8 mouse cellular contexts compared by ENCODE assay signal in the genomic region with DNA sequence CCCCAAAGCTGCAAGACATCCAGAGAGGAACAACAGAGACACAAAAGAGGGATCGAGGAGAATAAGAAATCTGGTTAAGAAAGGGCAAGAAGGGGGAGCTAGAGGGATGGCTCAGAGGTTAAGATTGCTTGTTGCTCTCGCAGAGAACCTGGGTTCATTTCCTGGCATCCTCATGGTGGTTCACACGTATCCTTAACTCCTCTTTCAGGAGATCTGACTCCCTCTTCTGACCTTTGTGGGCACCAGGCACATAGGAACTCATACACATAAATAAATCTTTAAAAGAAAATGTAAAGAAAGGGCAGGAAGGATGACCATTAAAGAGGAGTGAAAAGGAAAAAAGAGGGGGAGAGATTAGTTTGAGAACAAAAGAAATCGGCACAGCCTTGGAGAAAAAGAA. TPM values are rescaled to one million over a fixed set of nuclear protein-coding genes. Genes with fewer than 3 reads are reported as not detected.
A peak's percentile ranks its signal among the peaks of the same experiment; 100 is the strongest.
DNase-seq lines count a peak whose midpoint lies in the region; ATAC-seq and TF ChIP-seq lines count a peak whose summit lies in the region.

No protein-coding gene starts in this region.

- no peak overlapping the region; the same call in 1 of the 2 replicates for H3K4me3 ChIP-seq in kidney, embryonic 16.5 days (ENCODE audit: low read length)
- no peak overlapping the region for H3K4me3 ChIP-seq in embryonic facial prominence, embryonic 11.5 days (ENCODE audit: low read depth, low read length)
- peak overlapping the region; percentile 38; the same call in 1 of the 2 replicates for H3K4me3 ChIP-seq in hindbrain, embryonic 16.5 days (ENCODE audit: low read length)
- no peak overlapping the region for H3K4me3 ChIP-seq in myocyte

- H3K27ac ChIP-seq in kidney, embryonic 16.5 days (ENCODE audit: low read length): peak overlapping the region; percentile 60; the same call in 1 of the 2 replicates
- no peak overlapping the region for H3K27ac ChIP-seq in embryonic facial prominence, embryonic 11.5 days (replicated peaks; ENCODE audit: low read depth, low read length)
- H3K27ac ChIP-seq in hindbrain, embryonic 16.5 days (ENCODE audit: low read depth, low read length): no peak overlapping the region

- H3K79me2 ChIP-seq in myocyte (ENCODE audit: control insufficient read depth, insufficient read depth): no peaks in the 10 kb centered on the region

- WGBS in kidney, embryonic 16.5 days: 12% methylated on average over 4 of the region's 4 CpGs
- WGBS in embryonic facial prominence, embryonic 11.5 days: 9% methylated on average over 4 of the region's 4 CpGs
- 7% methylated on average over 4 of the region's 4 CpGs for WGBS in hindbrain, embryonic 16.5 days

- no peak for ATAC-seq in kidney, embryonic 16.5 days (ENCODE audit: low FRiP score, low TSS enrichment)
- 0 out of 2 replicates have a peak, but pooled peaks have one; percentile 17 for ATAC-seq in embryonic facial prominence, embryonic 11.5 days (replicated peaks; ENCODE audit: insufficient number of reproducible peaks, low FRiP score, low TSS enrichment, low read depth)
- ATAC-seq in hindbrain, embryonic 16.5 days: no peak

- 0 out of 2 replicates have a peak overlapping the region, but pooled peaks have one; percentile 53 for H3K9ac ChIP-seq in kidney, embryonic 16.5 days (replicated peaks; ENCODE audit: low read length)
- H3K9ac ChIP-seq in embryonic facial prominence, embryonic 11.5 days (replicated peaks; ENCODE audit: low read length): peak overlapping the region; percentile 59; the same call in 1 of the 2 replicates
- peak overlapping the region; percentile 35; the same call in 1 of the 2 replicates for H3K9ac ChIP-seq in hindbrain, embryonic 16.5 days (ENCODE audit: low read depth, low read length)

- no peaks in the 10 kb centered on the region for H3K9me3 ChIP-seq in kidney, embryonic 16.5 days (ENCODE audit: low read length)
- H3K9me3 ChIP-seq in embryonic facial prominence, embryonic 11.5 days (replicated peaks; ENCODE audit: control insufficient read depth, low read length): no peaks in the 10 kb centered on the region
- no peaks in the 10 kb centered on the region for H3K9me3 ChIP-seq in hindbrain, embryonic 16.5 days (ENCODE audit: control insufficient read depth, low read length)

- H3K4me1 ChIP-seq in kidney, embryonic 16.5 days (ENCODE audit: insufficient read depth, low read length): peaks cover 12% of the 10 kb centered on the region
- no peaks in the 10 kb centered on the region for H3K4me1 ChIP-seq in embryonic facial prominence, embryonic 11.5 days (ENCODE audit: control insufficient read depth, insufficient read depth, low read length)
- no peaks in the 10 kb centered on the region for H3K4me1 ChIP-seq in hindbrain, embryonic 16.5 days (ENCODE audit: control insufficient read depth, insufficient read depth, low read depth, low read length)

- H3ac ChIP-seq in myocyte (ENCODE audit: control insufficient read depth, insufficient read length): no peak overlapping the region

- H3K4me2 ChIP-seq in kidney, embryonic 16.5 days (replicated peaks; ENCODE audit: low read depth, low read length): peak overlapping the region; percentile 50
- H3K4me2 ChIP-seq in embryonic facial prominence, embryonic 11.5 days (ENCODE audit: low read depth, low read length): no peak overlapping the region
- peak overlapping the region; percentile 53 for H3K4me2 ChIP-seq in hindbrain, embryonic 16.5 days (ENCODE audit: low read length)
- peak overlapping the region; percentile 48 for H3K4me2 ChIP-seq in myocyte (ENCODE audit: low read depth)

- no peak for DNase-seq in kidney, postnatal 25 days
- DNase-seq in embryonic facial prominence, embryonic 11.5 days (ENCODE audit: low spot score): no peak
- no peak for DNase-seq in thymus, postnatal 0 days (ENCODE audit: low spot score)
- no peak for DNase-seq in layer of hippocampus, adult 18-20 months (ENCODE audit: low spot score in 2 of 2)
- no peak for DNase-seq in left cerebral cortex, adult 9 months (ENCODE audit: low spot score in 2 of 2)

- no peak for TF ChIP-seq POLR2A in myocyte (IDR thresholded peaks at IDR 0.05; ENCODE audit: insufficient read length, low read depth)

- no peaks in the 10 kb centered on the region for H3K27me3 ChIP-seq in kidney, embryonic 16.5 days (ENCODE audit: insufficient read depth, low read length)
- no peaks in the 10 kb centered on the region for H3K27me3 ChIP-seq in embryonic facial prominence, embryonic 11.5 days (ENCODE audit: control insufficient read depth, insufficient read depth, low read length)
- H3K27me3 ChIP-seq in hindbrain, embryonic 16.5 days (replicated peaks; ENCODE audit: control insufficient read depth, insufficient read depth, low read length): no peaks in the 10 kb centered on the region
- H3K27me3 ChIP-seq in myocyte (ENCODE audit: control insufficient read depth, insufficient read depth, insufficient read length): no peaks in the 10 kb centered on the region

- H3K36me3 ChIP-seq in kidney, embryonic 16.5 days (ENCODE audit: insufficient read depth, low read length): no peaks in the 10 kb centered on the region
- H3K36me3 ChIP-seq in embryonic facial prominence, embryonic 11.5 days (replicated peaks; ENCODE audit: control insufficient read depth, insufficient read depth, low read depth, low read length): no peaks in the 10 kb centered on the region
- no peaks in the 10 kb centered on the region for H3K36me3 ChIP-seq in hindbrain, embryonic 16.5 days (ENCODE audit: control insufficient read depth, insufficient read depth, low read length)
- H3K36me3 ChIP-seq in myocyte (ENCODE audit: control insufficient read depth, insufficient read depth): no peaks in the 10 kb centered on the region

TF ChIP-seq in myocyte, 11 proteins besides CTCF, POLR2A, EP300 and RAD21:
- TF ChIP-seq USF1 (IDR thresholded peaks at IDR 0.05; ENCODE audit: low read depth): no peak
- no peak for TF ChIP-seq MYOD1 (IDR thresholded peaks at IDR 0.05; ENCODE audit: control insufficient read depth in 1 of 3, insufficient read length in 2 of 3, low read depth in 2 of 3)
- TF ChIP-seq CEBPB (IDR thresholded peaks at IDR 0.05; ENCODE audit: insufficient read depth, poor library complexity, severe bottlenecking): no peak
- TF ChIP-seq MYOG (IDR thresholded peaks at IDR 0.05; ENCODE audit: control insufficient read depth in 1 of 3, insufficient read depth in 1 of 3, insufficient read length in 2 of 3, low read depth in 2 of 3): no peak
- no peak for TF ChIP-seq POLR2AphosphoS2 (IDR thresholded peaks at IDR 0.05; ENCODE audit: insufficient read length, low read depth)
- no peak for TF ChIP-seq TCF12 (IDR thresholded peaks at IDR 0.05; ENCODE audit: insufficient read depth, poor library complexity, severe bottlenecking)
- no peak for TF ChIP-seq SRF (IDR thresholded peaks at IDR 0.05; ENCODE audit: control insufficient read depth, insufficient read length, low read depth)
- TF ChIP-seq REST (IDR thresholded peaks at IDR 0.05; ENCODE audit: insufficient read depth, insufficient read length): no peak
- TF ChIP-seq TCF3 (IDR thresholded peaks at IDR 0.05; ENCODE audit: insufficient read length, low read depth): no peak
- TF ChIP-seq MAX (IDR thresholded peaks at IDR 0.05; ENCODE audit: low read depth): no peak
- no peak for TF ChIP-seq E2F4 (IDR thresholded peaks at IDR 0.05; ENCODE audit: insufficient read depth)

RNA-seq across cellular contexts. Expression of a gene that starts 18.6 kb away (rescaled TPM):
- 39.7 and 43.8 TPM in 2 replicates for polyA plus RNA-seq in kidney, embryonic 16.5 days (2015; fragmentation: Nextera tagmentation; extraction: Ambion mirVana)
- polyA plus RNA-seq in embryonic facial prominence, embryonic 11.5 days (2014; fragmentation: Nextera tagmentation; extraction: Ambion mirVana): 28.1 and 28.9 TPM in 2 replicates
- 32.4 and 33.2 TPM in 2 replicates for polyA plus RNA-seq in hindbrain, embryonic 16.5 days (2015; fragmentation: Nextera tagmentation; extraction: Ambion mirVana)
- polyA plus RNA-seq in myocyte (2012; fragmentation: generic; extraction: Trizol): 10.9 TPM
- 4.5 and 4.9 TPM in 2 replicates for polyA plus RNA-seq in thymus, postnatal 0 days (2015; fragmentation: Nextera tagmentation; extraction: Ambion mirVana)
- total RNA-seq in layer of hippocampus, adult 18-20 months (2021): 100 to 1,000 TPM; 107 to 108 TPM
